Mouse (Mus musculus): ENCODE data around the gene Pwp2.
"Not testable (repeated sequence)": the region's sequence is repeated elsewhere in the genome, so short reads cannot be mapped to it uniquely, and the experiment has no call there.

The Pwp2 gene

GRCm38 (mm10) chr10:78184531-78185380 lies at the start of gene Pwp2:
Gene Pwp2 (minus strand): TSS chr10:78185149.
- DNase-seq: peak; percentile 84

- DNase-seq: no peak
Measured at GRCm38 (mm10) chr10:78233756-78234155, 48.8 kb upstream of the Pwp2 start.

GRCm38 (mm10) chr10:78233161-78233560 lies 48.2 kb upstream of the Pwp2 start:
- DNase-seq: no peak

- DNase-seq: no peak
Measured at GRCm38 (mm10) chr10:78232301-78232980, 47.5 kb upstream of the Pwp2 start.

GRCm38 (mm10) chr10:78228560-78228928 lies 43.6 kb upstream of the Pwp2 start:
- no peak for DNase-seq

GRCm38 (mm10) chr10:78227875-78228559 lies 43.1 kb upstream of the Pwp2 start:
- no peak for DNase-seq

GRCm38 (mm10) chr10:78224136-78224535 lies 39.2 kb upstream of the Pwp2 start:
- DNase-seq: no peak

- no peak for DNase-seq
Measured at GRCm38 (mm10) chr10:78222908-78223307, 38.0 kb upstream of the Pwp2 start.

- no peak for DNase-seq
Measured at GRCm38 (mm10) chr10:78221315-78221714, 36.4 kb upstream of the Pwp2 start.

- DNase-seq: no peak
Measured at GRCm38 (mm10) chr10:78219528-78219927, 34.6 kb upstream of the Pwp2 start.

GRCm38 (mm10) chr10:78218576-78218975 lies 33.6 kb upstream of the Pwp2 start:
- no peak for DNase-seq

- no peak for DNase-seq
Measured at GRCm38 (mm10) chr10:78216376-78217083, 31.6 kb upstream of the Pwp2 start.

GRCm38 (mm10) chr10:78214371-78214770 lies 29.4 kb upstream of the Pwp2 start:
- DNase-seq: no peak

- peak; percentile 14 for DNase-seq
Measured at GRCm38 (mm10) chr10:78211311-78211710, 26.4 kb upstream of the Pwp2 start.

- no peak for DNase-seq
Measured at GRCm38 (mm10) chr10:78201182-78201581, 16.2 kb upstream of the Pwp2 start.

- no peak for DNase-seq
Measured at GRCm38 (mm10) chr10:78192933-78193332, 8.0 kb upstream of the Pwp2 start.

GRCm38 (mm10) chr10:78186076-78186475 lies 1.1 kb upstream of the Pwp2 start:
- DNase-seq: not testable (repeated sequence)

GRCm38 (mm10) chr10:78185381-78185725 lies 404 bp upstream of the Pwp2 start:
- DNase-seq: no peak

- no peak for DNase-seq
Measured at GRCm38 (mm10) chr10:78183577-78183976, 1.4 kb downstream of the Pwp2 start.

- no peak for DNase-seq
Measured at GRCm38 (mm10) chr10:78182321-78182720, 2.6 kb downstream of the Pwp2 start.

- DNase-seq: no peak
Measured at GRCm38 (mm10) chr10:78174474-78174873, 10.5 kb downstream of the Pwp2 start.

- DNase-seq: no peak
Measured at GRCm38 (mm10) chr10:78171581-78171980, 13.4 kb downstream of the Pwp2 start.

- no peak for DNase-seq
Measured at GRCm38 (mm10) chr10:78171057-78171456, 13.9 kb downstream of the Pwp2 start.
